Mouse (Mus musculus) forebrain, embryonic 14.5 days (tissue): ENCODE measurements around the gene Rp9. TPM values are rescaled to one million over a fixed set of nuclear protein-coding genes. Genes with fewer than 3 reads are reported as not detected.
"Not testable (repeated sequence)": the region's sequence is repeated elsewhere in the genome, so short reads cannot be mapped to it uniquely, and the experiment has no call there.

Experiments
- ATAC-seq: fragments of 200-750 bp; cut with Nextera tagmentation; 2 replicates; pipeline ENCODE4 v1.8.0; 2017; ENCODE audit warnings: mild to moderate bottlenecking, moderate library complexity
- DNase-seq: peaks from one replicate; pipeline ENCODE4 v3.0.0-alpha.2; 2015; ENCODE audit warnings: low spot score
- H3K27ac ChIP-seq: fragments of 300-500 bp; sonication (generic); 2 replicates; pipeline ENCODE4 v1.5.1; 2014; ENCODE audit warnings: low read depth, mild to moderate bottlenecking, control low read depth, low read length, moderate library complexity
- H3K27me3 ChIP-seq: fragments of 300-500 bp; sonication (generic); replicated peaks from 2 replicates; pipeline ENCODE4 v1.6.1; 2014; ENCODE audit warnings: low read length, control low read depth, mixed read lengths; ENCODE audit not compliant: control insufficient read depth, insufficient read depth
- H3K36me3 ChIP-seq: fragments of 300-500 bp; sonication (generic); 2 replicates; pipeline ENCODE4 v1.6.1; 2014; ENCODE audit warnings: low read length, control low read depth; ENCODE audit not compliant: control insufficient read depth, insufficient read depth
- H3K4me1 ChIP-seq: fragments of 300-500 bp; sonication (generic); 2 replicates; pipeline ENCODE4 v1.6.1; 2014; ENCODE audit warnings: antibody characterized with exemption, low read length, control low read depth; ENCODE audit not compliant: control insufficient read depth, insufficient read depth
- H3K4me2 ChIP-seq: fragments of 300-500 bp; sonication (generic); 2 replicates; pipeline ENCODE4 v1.6.1; 2014; ENCODE audit warnings: mild to moderate bottlenecking, control low read depth, low read length
- H3K4me3 ChIP-seq: fragments of 300-500 bp; sonication (generic); 2 replicates; pipeline ENCODE4 v1.5.1; 2014; ENCODE audit warnings: low read depth, low read length, control low read depth
- H3K9ac ChIP-seq: fragments of 300-500 bp; sonication (generic); 2 replicates; pipeline ENCODE4 v1.6.1; 2014; ENCODE audit warnings: mild to moderate bottlenecking, low read length, control low read depth, moderate library complexity
- H3K9me3 ChIP-seq: fragments of 300-500 bp; sonication (generic); replicated peaks from 2 replicates; pipeline ENCODE4 v1.6.1; 2016; ENCODE audit warnings: low read length, control low read depth, mixed read lengths; ENCODE audit not compliant: control insufficient read depth
- WGBS: fragments of 180-500 bp; shearing (Covaris S2); extraction: QIAGEN DNeasy Blood & Tissue Kit; methylation state at CpG from one replicate; pipeline ENCODE4 v1.1.7; 2014; 5-methylcytosine and 5-hydroxymethylcytosine counted together
- polyA plus RNA-seq: library from polyadenylated mRNA; unstranded; fragments of >200 nt; fragmentation: Nextera tagmentation; extraction: Ambion mirVana; gene quantifications from 2 replicates; pipeline ENCODE4 v1.2.1, GENCODE M21; 2014

Gene Rp9
- polyA plus RNA-seq, 1 experiment from 2014 or later: 60.8 TPM

DNA sequence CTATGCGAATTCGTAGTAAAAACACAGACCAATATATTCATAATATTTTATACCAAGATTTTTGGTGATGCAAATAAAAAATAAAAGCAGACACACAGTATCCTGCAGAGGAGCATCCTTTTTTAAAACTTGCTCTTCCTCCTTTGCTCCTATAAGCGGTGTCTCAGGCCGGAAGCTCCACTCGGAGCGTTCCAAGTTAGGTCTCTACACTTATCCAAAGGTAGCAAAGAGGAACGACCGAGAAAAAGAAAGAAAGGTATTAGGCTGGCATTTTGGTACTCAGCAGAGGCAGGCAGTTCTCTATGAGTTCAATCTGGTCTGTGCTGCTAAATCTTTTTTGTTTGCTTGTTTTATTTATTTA, 664 bp downstream of the Rp9 start:
- ATAC-seq (no peak), DNase-seq (no peak)
- H3K4me3 ChIP-seq: no peak overlapping the region
- H3K36me3 ChIP-seq: 0 out of 2 replicates have a peak, but pooled peaks cover under 1% of the 10 kb centered on the region
- WGBS: 78% methylated on average over 8 of the region's 8 CpGs
- 0 out of 2 replicates have a peak, but pooled peaks cover 2% of the 10 kb centered on the region for H3K4me1 ChIP-seq
- no peaks in the 10 kb centered on the region for H3K9me3 ChIP-seq
- no peak overlapping the region for H3K4me2 ChIP-seq
- no peak overlapping the region for H3K9ac ChIP-seq
- no peaks in the 10 kb centered on the region for H3K27me3 ChIP-seq
- H3K27ac ChIP-seq: no peak overlapping the region

DNA sequence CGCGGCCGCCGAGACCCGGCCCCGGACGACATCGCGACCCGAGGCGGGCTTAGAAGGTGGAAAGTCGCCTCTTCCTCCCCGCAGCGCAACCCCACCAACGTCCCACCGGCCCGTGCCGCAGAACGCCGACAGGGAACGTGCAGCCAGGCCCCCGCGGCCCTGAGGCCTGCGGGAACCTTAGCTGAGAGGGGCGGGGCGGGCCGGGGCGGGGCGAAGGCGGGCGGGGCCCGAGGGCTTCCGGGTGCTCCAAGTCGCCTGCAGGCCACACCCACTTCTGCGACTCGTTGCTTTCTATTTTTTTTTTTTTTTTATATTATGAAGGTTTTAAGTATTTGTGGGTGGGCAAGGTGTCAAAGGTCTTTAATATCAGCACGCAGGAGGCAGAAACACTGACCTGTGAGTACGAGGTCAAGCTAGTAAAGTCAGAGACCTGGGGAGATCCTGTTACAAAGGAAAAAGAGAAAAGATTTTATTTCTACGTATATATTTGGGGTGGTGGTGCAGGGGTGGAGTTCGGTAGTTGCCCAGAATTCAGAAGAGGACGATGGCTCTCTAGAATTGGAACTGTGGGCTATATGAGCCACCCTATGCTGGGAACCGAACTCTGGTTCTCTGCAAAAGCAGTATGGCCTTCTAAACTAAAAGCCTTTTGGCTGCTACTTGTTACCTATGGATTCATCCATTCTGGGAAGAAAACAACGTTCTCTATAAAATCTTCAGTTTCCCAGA, 1.2 kb downstream of the Rp9 start:
- peak overlapping the region; percentile 75 for H3K4me2 ChIP-seq
- peak; percentile 94 for ATAC-seq
- 0 out of 2 replicates have a peak, but pooled peaks cover 3% of the 10 kb centered on the region for H3K36me3 ChIP-seq
- H3K27me3 ChIP-seq: no peaks in the 10 kb centered on the region
- no peaks in the 10 kb centered on the region for H3K9me3 ChIP-seq
- H3K9ac ChIP-seq: peak overlapping the region; percentile 95
- DNase-seq: peak; percentile 88
- 0 out of 2 replicates have a peak, but pooled peaks cover 2% of the 10 kb centered on the region for H3K4me1 ChIP-seq
- WGBS: 3% methylated on average over 43 of the region's 43 CpGs
- H3K4me3 ChIP-seq: peak overlapping the region; percentile 86
- H3K27ac ChIP-seq: peak overlapping the region; percentile 91

DNA sequence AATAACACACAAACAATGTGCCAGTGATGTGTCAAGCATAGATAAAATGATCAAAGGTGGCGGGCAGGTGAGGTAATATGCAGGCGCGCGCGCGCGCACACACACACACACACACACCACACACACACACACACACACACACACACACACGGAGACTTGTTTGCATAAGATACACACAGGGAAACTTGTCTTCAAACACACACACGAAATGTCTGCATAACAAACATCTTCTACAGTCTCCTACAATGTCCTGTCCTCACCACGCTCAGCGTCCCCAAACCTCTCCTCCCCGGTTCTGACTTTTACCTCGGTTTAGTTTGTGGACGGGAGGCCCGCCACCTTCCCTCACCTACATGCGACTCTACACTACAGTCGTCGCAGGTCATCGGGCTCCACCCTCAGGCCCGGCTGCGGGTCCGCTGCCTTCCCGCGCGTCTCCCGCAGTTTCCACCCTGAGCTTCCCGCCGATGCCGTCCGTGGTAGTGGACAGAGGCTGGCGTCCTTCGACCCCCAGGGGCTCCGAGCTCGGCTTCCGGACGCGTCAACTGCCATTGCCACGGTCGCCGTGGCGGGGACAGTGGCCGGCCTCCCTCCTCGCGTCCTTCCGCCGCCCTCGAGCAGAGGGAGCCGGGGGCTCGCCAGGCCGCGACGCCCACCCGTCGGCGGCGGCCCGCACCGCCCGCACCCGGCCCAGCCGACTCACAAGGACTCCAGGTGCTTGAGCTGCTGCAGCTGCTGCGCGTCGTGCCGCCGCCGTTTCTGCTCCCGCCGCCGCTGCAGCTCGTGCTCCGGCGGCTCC, 2.0 kb downstream of the Rp9 start:
- WGBS: 2% methylated on average over 72 of the region's 73 CpGs
- H3K4me3 ChIP-seq: peak overlapping the region; percentile 86
- ATAC-seq: peak; percentile 84
- 0 out of 2 replicates have a peak, but pooled peaks cover 3% of the 10 kb centered on the region for H3K36me3 ChIP-seq
- peak overlapping the region; percentile 95 for H3K9ac ChIP-seq
- H3K27me3 ChIP-seq: no peaks in the 10 kb centered on the region
- DNase-seq: peak; percentile 46
- H3K9me3 ChIP-seq: no peaks in the 10 kb centered on the region
- 0 out of 2 replicates have a peak, but pooled peaks cover 2% of the 10 kb centered on the region for H3K4me1 ChIP-seq
- H3K4me2 ChIP-seq: peak overlapping the region; percentile 75
- peak overlapping the region; percentile 91 for H3K27ac ChIP-seq

- H3K4me1 ChIP-seq: 0 out of 2 replicates have a peak, but pooled peaks cover 2% of the 10 kb centered on the region
- WGBS: 95% methylated on average over 5 of the region's 5 CpGs
- H3K9me3 ChIP-seq: no peaks in the 10 kb centered on the region
- no peak overlapping the region for H3K4me2 ChIP-seq
- no peaks in the 10 kb centered on the region for H3K27me3 ChIP-seq
- DNase-seq (no peak), ATAC-seq (no peak)
- H3K27ac ChIP-seq: no peak overlapping the region
- H3K4me3 ChIP-seq: no peak overlapping the region
- peaks cover 8% of the 10 kb centered on the region; the same call in 1 of the 2 replicates for H3K36me3 ChIP-seq
- no peak overlapping the region for H3K9ac ChIP-seq
Measured at GRCm38 (mm10) chr9:22466212-22466611, 3.3 kb downstream of the Rp9 start.

DNA sequence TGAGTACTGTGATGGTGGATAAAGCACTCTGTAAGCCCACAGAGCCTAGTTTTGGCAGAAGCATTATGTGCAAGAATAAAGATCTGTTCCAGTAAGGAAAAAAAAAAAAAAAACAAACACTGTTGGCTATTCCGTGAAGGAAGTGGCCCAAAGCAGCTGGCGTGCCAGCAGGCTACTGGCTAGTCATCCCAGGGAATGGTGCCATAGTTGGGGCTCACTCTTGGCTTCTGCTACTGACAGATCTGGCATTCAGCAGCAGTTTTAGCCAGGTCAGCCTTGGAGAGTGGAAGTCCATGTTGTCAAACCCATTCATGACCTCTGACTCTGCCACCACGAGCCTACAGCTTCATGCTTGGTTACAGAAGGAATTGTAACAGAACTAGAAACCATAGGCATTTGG, 7.6 kb downstream of the Rp9 start:
- Histone ChIP-seq H3K4me2 (no peak overlapping the region), H3K4me3 (no peak overlapping the region), H3K9me3 (no peaks in the 10 kb centered on the region), H3K9ac (no peak overlapping the region), H3K27me3 (no peaks in the 10 kb centered on the region), H3K4me1 (no peaks in the 10 kb centered on the region), H3K27ac (no peak overlapping the region), H3K36me3 (peaks cover 23% of the 10 kb centered on the region)
- ATAC-seq (no peak), DNase-seq (no peak)
- WGBS: 89% methylated on average over 3 of the region's 3 CpGs

DNA sequence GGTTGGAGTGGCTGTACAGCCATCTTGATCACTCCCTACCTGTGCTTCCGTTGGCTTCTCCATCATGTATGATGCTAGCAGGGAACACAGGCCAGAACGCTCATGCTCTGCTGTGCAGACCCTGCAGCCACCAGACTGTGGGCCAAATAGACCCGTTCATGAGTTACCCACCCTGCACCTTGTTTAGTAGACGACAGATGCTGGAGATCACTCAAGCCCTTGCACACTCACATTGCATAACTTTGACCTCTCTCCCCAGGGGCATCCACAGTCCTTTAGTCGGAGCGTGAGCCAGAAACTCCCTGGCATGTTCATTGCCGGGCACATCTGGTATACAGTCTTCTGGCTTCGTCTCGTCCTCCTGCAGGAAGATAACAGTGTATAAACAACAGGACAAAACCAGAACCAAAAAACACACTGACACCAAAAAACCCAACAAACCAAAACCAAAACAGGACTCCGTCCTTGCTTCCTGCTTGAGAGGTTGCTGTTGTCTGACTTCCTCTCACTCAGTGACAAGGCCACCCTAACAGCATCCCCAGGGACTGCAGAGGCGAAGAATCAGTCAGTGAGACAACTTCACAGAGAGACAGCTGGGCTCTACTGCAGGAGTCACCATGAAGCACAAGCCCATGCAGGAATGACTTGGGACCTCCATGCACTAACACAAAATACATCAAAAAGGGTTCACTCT, 12.3 kb downstream of the Rp9 start:
- Histone ChIP-seq H3K36me3 (peaks cover 65% of the 10 kb centered on the region), H3K27me3 (no peaks in the 10 kb centered on the region), H3K27ac (no peak overlapping the region), H3K9me3 (no peaks in the 10 kb centered on the region), H3K4me2 (no peak overlapping the region), H3K4me1 (no peaks in the 10 kb centered on the region), H3K9ac (no peak overlapping the region), H3K4me3 (no peak overlapping the region)
- DNase-seq (no peak), ATAC-seq (no peak)
- WGBS: 91% methylated on average over 11 of the region's 11 CpGs

GRCm38 (mm10) chr9:22455041-22455440, 14.5 kb downstream of the Rp9 start:
- H3K9me3 ChIP-seq: no peaks in the 10 kb centered on the region
- H3K36me3 ChIP-seq: peaks cover 79% of the 10 kb centered on the region
- DNase-seq (no peak), ATAC-seq (no peak)
- no peaks in the 10 kb centered on the region for H3K27me3 ChIP-seq
- no peak overlapping the region for H3K4me3 ChIP-seq
- H3K4me2 ChIP-seq: no peak overlapping the region
- no peak overlapping the region for H3K9ac ChIP-seq
- H3K4me1 ChIP-seq: no peaks in the 10 kb centered on the region
- H3K27ac ChIP-seq: no peak overlapping the region

GRCm38 (mm10) chr9:22453990-22454389, 15.6 kb downstream of the Rp9 start, which contains the start of gene Gm17545:
Gene Gm17545 (plus strand): TSS chr9:22454290.
- WGBS: 92% methylated on average over 8 of the region's 8 CpGs
- not testable (repeated sequence) for H3K27ac ChIP-seq, H3K4me1 ChIP-seq, H3K9me3 ChIP-seq, H3K4me2 ChIP-seq, H3K27me3 ChIP-seq, H3K4me3 ChIP-seq, DNase-seq, H3K9ac ChIP-seq, ATAC-seq
- peaks cover 81% of the 10 kb centered on the region for H3K36me3 ChIP-seq
